Mouse (Mus musculus): Measurements from ENCODE around the gene Tas2r104.

Gene Tas2r104

GRCm38 (mm10) chr6:131685644-131686043 lies at the start of gene Tas2r104:
TSS of gene Tas2r104 (minus strand) at chr6:131685744.
- no peak for DNase-seq (ENCODE audit: low spot score in 2 of 2)

- no peak for DNase-seq (ENCODE audit: low spot score in 2 of 2)
These were observed 27.3 kb upstream of the Tas2r104 start for GRCm38 (mm10) chr6:131712803-131713202.

GRCm38 (mm10) chr6:131689963-131690362 lies 4.4 kb upstream of the Tas2r104 start, which contains the start of gene Tas2r114:
TSS of gene Tas2r114 (minus strand) at chr6:131690063.
- no peak for DNase-seq (ENCODE audit: low spot score in 2 of 2)

- no peak for DNase-seq (ENCODE audit: low spot score in 2 of 2)
These were observed 1.9 kb upstream of the Tas2r104 start, which contains the start of gene Tas2r105 for GRCm38 (mm10) chr6:131687395-131687794. TSS of gene Tas2r105 (minus strand) at chr6:131687495.

- DNase-seq (ENCODE audit: low spot score in 2 of 2): no peak
These were observed 6.8 kb downstream of the Tas2r104 start, which contains the start of gene Tas2r106 for GRCm38 (mm10) chr6:131678786-131679185. TSS of gene Tas2r106 (minus strand) at chr6:131678886.

- DNase-seq (ENCODE audit: low spot score in 2 of 2): no peak
These were observed 25.5 kb downstream of the Tas2r104 start, which contains the start of gene Tas2r107 for GRCm38 (mm10) chr6:131660049-131660448. TSS of gene Tas2r107 (minus strand) at chr6:131660149.
